Mouse (Mus musculus): ENCODE results near the gene Oat. TPM values are rescaled to one million over a fixed set of nuclear protein-coding genes. Genes with fewer than 3 reads are reported as not detected.

The Oat gene
- total RNA-seq (2021), result 10 to 100 TPM; 90.3 to 94.5 TPM

DNA sequence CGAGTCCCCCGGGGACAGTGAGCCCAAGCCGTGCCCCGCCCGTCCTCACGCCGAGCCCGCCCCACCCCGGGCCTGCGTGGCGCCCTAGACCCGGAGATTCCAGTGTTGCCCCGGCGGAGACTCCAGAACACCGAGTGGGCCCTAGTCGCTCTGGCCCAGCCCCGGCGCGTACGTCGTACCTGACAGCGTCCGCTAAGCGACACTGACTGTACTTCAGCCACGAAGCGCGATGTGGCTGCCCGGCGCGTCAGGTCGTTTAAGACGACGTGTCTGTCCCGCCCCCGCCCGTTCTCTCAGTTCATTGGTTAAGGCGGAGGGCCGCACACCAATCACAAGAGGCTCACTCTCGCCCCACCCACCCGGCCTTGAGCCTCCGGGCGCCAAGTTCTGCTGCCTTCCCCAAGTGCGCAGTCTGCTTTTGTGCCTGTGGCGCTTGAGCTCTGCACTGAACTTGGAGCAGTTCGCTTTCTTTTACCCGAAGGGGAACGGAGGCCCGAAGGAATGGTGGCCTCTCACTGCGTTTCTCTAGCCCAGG is at the start of gene Oat:
TSS of gene Oat (minus strand) at position 283 of the 535 bp plus-strand sequence.
- peak; percentile 75 to 81 for DNase-seq (ENCODE audit: extremely low spot score in 1 of 2, low spot score in 1 of 2)

DNA sequence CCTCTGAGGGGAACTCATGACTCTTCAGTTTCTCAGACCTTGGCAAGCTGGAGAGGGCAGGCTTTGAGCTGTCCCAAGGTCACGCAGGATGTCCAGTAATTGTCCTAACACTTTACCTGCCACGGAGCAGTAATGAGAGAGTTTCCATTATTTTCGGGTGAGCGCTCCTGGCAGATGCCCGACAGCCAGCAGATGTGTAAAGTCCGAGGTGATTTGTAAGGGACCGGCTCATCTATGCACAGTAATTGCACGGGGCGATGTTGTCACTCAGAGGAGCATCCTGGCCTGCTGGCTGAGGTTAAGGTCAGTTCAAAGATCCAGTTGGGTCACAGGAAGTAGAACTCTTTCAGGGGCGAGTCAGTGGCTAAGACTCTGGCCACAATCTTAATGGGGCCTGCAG is 48.0 kb upstream of the Oat start:
- no peak for DNase-seq (ENCODE audit: extremely low spot score in 1 of 2, low spot score in 1 of 2)

DNA sequence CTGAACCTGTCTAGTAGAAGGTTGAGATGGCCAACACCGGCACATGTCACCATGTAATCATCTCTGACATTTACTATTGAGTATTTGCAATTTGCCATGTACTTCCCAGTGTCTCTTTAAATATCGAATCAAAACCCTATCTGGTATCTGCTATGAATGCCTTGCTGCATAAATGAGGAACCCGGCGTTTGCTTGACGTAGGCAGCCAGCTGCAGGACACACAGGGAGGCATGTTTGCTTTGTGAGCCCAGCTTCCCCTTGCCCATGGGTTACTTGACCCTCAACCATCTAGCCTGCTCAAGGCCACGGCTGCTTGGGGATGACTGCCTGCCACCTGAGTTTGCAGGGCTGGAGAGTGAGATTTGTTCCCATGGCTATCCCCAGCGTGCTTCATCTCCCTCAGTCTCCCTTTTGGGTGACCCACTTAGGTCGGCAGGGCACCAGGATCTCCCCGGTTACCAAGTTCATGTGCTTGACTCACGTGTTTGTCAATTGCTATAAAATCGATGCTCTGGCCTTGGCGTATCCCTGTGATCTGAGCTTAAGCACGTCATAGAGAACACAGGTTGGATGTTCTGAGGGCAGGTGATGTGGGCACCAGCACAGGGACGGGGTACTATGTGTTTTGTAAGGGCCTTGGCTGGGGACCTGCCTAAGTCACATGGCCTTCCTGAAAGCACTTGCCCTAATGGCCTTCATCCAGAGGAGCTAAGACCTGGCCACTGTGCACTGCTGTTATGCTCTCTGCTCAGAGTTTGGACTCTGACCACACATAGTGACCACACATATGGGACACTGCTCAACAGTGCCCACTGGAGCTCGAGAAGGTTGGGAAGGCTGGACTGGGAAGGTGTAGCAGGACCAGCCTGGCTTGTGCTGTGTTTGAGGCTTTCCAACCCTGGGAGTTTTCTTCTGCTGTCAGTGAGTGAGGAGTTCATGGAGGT is 44.0 kb upstream of the Oat start:
- no peak for DNase-seq (ENCODE audit: extremely low spot score in 1 of 2, low spot score in 1 of 2)

DNA sequence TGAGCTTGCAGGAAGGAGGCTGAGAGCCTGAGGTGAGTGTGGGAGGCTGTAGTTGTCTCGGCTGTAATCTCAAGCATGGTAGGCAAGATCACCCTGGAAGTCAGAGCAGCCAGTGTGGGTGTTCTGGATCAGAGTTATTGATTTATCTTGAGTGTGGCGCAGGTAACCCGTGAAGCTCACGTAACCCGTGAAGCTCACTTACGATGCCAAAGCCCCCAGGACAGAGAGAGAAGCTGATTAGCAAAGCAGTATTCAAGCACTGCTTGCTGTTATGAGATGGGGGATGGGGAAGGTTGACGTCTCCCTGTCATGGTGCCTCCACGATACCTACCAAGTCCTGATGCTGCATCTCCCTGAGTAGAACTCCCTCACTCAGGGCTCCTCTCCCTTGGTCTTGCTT is 43.4 kb upstream of the Oat start:
- no peak for DNase-seq (ENCODE audit: extremely low spot score in 1 of 2, low spot score in 1 of 2)

DNA sequence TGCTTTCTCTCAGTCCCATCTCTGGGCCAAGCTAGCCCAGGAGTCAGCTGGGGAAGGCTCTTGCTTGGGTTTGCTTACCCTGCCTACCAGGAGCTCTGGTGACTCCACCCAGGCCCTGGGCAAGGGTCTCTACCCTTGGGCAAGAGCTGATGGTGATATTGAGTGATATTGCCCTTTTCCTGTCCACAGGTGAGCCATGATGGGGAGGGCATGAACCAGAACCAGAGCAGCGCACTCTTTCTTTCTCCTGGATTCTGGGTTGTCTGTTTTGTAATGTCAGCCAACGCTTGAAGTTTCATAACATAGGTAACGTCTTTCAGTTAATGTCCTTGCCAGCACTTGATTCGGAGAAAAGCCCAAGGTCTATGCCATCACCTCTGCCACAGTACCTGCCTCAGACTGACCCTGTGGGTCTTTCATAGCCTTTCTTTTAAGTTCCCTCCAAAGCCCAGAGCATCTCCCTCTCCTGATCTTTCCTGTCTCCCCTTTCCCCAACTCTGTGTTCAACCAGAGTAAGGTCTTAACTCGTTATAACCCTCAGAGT is 40.9 kb upstream of the Oat start:
- DNase-seq (ENCODE audit: extremely low spot score in 1 of 2, low spot score in 1 of 2), result no peak

DNA sequence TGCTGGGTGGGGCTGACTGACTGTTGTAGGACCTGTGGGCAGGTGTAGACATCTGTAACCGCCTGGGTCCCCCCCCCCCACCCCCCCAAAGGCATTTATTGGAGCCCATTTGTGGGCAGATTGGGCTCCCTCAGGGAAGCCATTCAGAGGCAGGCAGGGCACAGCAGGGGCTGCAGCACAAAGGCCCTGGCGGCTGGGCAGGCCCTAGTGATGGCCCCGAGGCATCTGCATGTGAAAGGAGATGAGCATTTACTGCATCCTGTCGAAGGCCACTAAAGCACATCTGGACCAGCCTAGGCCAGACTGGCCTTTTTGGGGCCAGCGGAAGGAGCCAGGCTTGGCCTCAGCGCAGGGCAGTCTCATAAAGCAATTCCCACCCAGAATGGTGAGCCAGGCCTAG is 40.2 kb upstream of the Oat start:
- no peak for DNase-seq (ENCODE audit: extremely low spot score in 1 of 2, low spot score in 1 of 2)

DNA sequence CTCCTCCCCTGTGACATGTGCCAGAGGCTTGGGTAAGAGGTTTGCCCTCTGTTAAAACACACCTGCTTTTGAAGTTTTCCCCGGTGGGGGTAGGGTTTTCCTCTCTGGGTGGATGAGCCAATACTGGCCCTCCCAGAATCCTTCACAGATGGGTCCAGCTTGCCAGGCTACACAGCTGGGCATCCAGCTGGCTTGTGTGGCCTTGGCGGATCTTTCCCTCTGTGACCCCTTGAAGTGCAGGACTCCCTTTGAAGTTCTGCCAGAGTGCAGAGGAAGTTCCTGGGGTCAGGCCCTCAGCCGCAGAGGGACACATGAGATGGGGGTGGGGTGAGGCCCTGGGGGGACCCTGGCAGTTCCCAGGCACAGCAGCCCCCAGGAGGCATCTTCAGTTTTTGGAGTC is 39.1 kb upstream of the Oat start:
- no peak for DNase-seq (ENCODE audit: extremely low spot score in 1 of 2, low spot score in 1 of 2)

DNA sequence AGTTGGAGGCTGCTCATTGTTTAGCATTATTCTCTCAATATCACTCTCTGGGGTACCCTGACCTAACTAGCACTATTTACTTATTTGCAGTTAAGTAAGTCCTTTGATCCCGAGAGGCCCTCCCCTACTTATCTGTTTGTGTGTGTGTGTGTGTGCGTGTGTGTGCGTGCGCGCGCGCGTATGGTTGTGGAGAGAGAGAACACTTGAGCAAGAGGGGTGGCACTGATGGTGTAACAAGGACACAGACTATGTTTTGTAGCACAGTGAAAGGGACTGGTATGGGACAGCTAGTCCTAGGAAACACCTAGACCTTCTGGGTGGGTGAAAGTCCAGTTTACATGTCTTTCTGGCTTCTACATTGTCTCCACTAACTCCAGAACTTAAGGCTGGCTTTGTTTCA is 35.3 kb upstream of the Oat start:
- DNase-seq (ENCODE audit: extremely low spot score in 1 of 2, low spot score in 1 of 2), result no peak

DNA sequence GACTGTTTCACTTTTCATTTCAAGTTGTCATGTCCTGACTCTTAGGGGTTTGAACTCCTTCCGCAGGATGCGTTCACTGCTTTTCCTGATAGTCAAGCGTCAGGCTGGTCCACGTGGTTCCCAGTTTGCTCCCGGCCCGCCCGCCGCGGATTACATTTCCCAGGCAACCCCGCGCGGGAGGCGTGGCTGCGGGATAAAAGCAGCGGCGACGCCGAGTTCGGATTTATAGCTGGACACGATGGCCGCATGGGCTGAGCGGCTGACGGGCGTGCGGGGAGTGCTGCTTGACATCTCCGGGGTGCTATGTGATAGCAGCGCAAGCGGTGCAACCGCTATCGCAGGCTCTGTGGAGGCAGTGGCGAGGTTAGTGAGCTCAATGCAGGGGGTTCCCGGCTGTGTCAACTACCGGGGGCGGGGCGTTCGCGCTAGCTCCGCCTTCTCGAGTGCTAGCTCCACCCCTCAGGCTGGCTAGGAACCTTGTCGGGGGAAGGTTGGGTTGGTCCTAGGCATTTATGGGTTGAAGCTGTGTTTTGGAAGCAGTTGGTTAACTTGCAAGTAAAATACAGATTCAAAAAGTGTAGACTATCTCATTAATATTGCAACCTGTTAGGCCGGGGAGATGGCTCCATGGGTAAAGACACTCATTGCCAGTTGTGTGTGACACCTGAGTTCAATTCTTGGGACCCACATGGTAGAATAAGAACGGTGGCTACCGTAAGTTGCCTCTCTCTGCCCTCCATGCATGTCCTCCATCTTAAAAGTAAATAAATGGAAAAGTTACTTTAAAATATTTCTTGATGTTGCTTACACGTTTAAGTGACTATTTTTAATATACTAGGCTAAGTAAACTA is 34.5 kb upstream of the Oat start, which contains the start of gene Lhpp:
TSS of gene Lhpp (plus strand) at position 171 of the 851 bp plus-strand sequence.
- DNase-seq (ENCODE audit: extremely low spot score in 1 of 2, low spot score in 1 of 2), result peak; percentile 63 to 77

DNA sequence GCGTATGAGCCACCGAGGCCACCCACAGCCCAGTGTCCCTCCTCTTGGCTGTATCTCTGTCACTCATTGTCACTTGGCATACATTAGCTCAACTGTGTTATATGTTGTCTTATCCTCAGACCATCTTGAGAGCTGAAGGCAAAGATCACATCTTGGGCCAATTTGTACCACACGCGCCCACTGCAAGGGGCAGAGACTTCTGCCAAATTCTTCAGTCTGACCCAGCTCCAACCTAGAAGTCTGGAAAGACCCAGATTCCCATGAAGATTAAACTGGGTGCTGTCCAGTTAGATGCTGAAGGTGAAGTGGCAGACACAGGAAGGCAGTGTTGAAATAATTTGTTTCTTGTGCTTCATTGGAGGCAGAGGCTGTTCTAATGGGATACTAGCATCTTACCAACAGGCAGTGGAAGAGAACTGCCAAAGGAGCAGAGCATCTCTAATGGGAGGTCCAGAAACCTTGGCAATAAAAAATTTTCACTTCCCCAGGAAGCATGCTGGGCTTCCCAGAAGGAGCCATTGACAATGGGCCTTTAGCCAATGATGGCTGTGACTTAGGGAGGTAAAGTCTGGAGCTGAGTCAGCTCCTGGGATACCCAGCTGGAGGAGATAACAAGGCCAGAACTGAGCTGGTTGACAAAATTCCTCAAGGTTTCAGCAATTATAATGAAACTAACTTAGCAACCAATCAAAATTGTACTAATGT is 32.3 kb upstream of the Oat start:
- no peak for DNase-seq (ENCODE audit: extremely low spot score in 1 of 2, low spot score in 1 of 2)

DNA sequence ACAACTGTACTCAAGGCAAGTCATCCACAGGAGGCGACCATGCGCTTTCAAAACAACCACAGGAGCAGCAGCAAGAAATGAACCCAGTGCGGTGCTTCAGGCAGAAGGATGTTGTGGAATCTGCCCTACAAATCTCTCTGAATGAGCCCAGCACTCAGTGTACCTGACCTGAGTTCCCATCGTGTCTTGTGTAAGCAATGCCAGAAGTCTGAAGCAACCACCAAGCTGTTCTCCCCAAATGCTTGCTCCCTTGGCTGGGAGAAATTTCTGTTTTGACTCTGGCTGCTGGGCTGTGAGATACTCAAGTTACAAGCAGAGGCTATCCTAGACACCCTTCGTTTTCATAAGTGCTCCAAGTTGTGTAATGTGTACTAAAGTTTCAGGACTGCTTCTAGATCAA is 29.5 kb upstream of the Oat start:
- DNase-seq (ENCODE audit: extremely low spot score in 1 of 2, low spot score in 1 of 2), result no peak

DNA sequence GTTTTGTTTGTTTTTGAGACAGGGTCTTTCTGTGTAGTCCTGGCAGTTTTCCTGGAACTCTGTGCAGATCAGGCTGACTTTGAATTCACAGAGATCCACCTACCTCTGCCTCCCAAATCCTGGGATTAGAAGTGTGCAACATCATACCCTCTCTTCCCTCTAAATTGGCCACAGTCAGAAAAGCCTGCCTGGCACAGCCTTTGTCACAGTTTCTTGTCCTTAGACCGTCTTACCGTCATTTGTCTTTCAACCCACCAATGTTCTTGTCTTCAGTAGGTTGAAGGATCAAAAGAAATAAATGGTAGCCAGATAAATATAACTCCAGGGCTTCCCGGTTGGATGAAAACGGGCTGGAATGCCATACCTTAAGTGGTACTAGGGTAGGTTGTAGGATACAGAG is 28.5 kb upstream of the Oat start:
- no peak for DNase-seq (ENCODE audit: extremely low spot score in 1 of 2, low spot score in 1 of 2)

DNA sequence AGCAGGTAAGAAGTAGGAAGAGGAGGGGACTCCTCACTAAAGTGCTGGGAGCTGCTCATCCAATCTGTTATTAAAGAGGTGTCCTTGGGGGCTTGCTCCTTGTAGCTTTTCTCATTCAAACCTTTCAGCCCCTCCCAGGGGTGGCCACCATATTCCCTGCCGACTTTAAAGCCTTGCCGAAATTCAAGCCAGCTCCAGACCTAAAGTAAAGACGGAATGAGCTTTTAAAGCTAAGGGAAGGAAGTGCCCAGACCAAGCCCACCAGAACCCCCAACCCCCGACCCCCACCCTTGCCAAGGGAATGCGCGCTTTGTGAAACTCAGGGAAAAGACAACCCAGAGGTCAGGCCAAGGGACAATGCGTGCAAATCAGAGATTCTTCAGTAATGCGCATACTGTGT is 24.7 kb upstream of the Oat start:
- DNase-seq (ENCODE audit: extremely low spot score in 1 of 2, low spot score in 1 of 2), result no peak

DNA sequence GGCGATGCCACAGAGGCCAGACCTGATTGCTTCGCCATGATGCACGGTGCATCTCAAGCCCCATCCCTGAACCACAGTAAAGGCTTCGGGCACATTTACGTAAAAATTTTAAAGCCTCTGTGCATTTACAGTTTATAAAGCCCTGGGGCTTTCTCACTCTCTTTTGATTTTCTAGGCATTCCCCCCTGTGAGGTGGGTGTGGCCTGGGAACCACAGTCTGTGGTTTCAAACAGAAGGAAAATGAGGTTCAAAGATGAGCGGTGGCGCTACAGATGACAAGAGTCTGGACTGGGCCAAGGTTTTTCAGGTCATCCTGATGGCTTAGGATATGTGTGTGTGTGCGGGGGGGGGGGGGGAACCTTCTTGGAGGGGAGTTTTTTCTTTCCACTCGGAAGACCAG is 23.8 kb upstream of the Oat start:
- DNase-seq (ENCODE audit: extremely low spot score in 1 of 2, low spot score in 1 of 2), result no peak

DNA sequence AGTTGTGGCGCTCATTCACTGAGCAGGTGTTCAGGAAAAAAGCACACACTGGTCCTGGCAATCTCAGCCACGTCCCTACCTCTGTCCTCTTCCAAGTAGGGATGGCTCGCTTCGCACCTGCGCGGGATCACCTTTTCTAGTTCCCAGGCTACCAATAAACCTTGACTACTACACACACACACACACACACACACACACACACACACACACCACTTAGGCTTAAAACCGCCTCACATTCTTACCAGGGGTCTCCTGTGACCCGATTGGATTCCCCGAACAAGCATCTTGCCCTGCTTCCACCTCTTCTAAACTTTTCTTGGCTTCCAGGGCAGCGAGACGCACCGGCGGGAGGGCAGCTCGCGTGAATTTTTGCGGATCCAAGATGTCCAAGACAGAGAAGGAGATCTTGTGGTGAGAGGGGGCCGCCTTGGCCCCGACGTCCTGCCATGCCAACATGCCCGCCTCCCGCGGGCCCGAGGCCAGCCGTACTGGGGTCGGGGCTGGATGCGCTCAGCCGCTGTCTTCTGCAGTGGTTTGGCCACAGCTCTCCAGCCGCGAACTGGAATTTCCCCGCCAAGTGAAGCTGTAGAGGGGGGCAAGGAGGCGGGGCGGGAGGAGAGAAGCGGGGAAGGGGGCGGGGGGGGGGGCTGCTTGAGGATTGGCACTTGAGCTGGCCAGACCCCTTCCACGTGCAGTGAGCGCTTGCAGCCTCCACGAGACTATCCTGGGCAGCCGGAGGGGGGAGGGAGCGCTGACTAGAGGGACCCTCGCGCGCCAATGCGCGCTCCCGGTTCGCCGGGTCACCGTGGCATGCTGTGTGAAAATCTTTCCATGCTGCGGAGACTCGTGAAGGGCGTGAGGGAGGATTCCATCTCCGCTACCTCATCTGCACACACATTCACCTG is 23.1 kb upstream of the Oat start, which contains the start of gene Nkx1-2:
TSS of gene Nkx1-2 (minus strand) at position 567 of the 905 bp plus-strand sequence.
- DNase-seq (ENCODE audit: extremely low spot score in 1 of 2, low spot score in 1 of 2), result no peak

DNA sequence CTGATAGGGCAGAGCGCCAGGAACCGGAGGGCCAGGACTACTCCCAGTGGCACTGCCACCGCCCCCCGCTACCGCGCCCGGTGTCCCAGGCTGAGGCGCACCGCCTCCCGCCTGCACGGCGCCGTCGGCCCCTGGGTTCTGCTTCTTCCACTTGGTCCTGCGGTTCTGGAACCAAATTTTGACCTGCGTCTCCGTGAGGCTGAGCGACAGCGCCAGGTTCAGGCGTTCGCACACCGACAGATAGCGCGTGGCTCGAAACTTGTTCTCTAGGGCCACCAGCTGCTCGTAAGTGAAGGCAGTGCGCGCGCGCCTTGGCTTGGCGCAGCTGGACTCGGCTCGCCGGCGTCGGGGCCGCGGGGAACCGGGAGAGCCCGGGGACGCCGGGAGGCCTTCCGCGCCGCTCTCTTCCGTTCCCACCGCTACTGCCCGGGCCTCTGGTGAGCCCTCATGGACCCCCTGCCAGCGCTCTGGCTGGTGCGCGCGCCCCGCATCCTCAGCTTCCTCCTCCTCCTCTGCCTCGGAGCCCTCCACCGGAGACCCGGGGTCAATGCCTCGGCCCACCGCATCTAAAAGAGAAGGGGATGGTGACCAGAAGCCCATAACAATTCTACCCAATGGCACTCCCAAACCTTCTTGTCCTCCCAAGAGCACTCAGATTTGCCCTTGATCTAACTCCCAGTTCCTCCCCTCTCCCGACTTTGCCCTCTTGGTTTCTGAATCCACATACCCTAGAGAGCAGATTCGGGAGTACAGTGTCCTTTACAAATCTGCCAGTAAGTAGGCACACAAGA is 21.2 kb upstream of the Oat start:
- DNase-seq (ENCODE audit: extremely low spot score in 1 of 2, low spot score in 1 of 2), result no peak

DNA sequence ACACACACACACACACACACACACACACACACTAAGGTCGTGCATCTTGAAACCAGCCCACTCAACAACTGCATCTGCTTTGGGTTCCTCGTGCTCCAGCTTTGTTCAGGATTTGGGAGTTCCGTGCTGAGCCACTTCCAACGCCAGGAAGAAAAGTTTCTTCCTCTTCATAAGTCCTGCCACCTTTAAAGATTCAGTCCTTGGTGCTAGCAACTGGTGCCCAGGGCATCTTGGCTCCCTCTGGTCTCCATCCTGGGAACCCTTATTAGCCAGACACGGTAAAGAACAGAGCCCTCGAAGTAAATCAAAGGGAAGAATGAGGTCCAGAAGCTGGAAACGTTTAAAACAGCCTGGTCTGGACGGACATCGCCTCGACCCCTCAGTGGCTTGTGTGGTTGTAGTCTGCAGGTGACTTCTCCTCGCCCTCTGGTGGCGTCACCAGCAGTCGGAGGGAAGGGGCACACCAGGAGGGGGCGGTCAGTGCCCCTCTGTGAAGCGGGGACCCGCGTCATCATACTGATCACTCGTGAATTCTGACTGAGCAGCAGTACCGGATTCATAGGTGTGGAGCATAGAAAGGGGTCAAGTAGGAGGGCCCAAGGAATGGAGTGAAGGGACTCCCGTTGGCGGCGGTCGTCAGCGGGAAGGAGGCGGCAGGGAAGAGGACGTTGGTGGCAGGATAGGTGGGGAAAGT is 20.5 kb upstream of the Oat start:
- DNase-seq (ENCODE audit: extremely low spot score in 1 of 2, low spot score in 1 of 2), result no peak

DNA sequence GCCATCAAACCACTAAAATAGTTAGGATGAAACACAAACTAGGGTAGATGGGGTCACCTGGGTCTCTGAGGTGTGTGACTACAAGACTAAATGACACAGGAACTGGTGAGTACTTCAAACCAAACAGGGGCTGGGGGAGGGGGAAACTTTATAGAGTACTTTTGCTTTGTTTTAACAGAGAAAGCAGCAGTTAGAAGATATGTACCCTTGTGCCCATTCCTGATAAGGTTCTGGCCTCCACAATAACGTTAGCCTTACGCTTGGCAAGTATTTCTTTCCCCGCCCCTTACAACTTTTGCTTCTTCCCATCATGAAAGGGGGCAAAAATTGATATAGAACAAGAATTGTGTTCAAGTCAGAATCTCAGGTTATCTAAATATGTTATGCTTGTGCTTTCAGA is 19.6 kb upstream of the Oat start:
- no peak for DNase-seq (ENCODE audit: extremely low spot score in 1 of 2, low spot score in 1 of 2)
